Mouse (Mus musculus) E14TG2a.4 (cell line): ENCODE results near the gene Ptov1.
A peak's percentile ranks its signal among the peaks of the same experiment; 100 is the strongest.

Source experiments
- H3K27me3 ChIP-seq: 2 replicates; pipeline ENCODE4 v1.6.1; 2014; ENCODE audit warnings: low read length, control low read depth; ENCODE audit not compliant: insufficient read depth
- H3K36me3 ChIP-seq: 2 replicates; pipeline ENCODE4 v1.6.1; 2014; ENCODE audit warnings: low read length, control low read depth; ENCODE audit not compliant: insufficient read depth
- H3K4me1 ChIP-seq: replicated peaks from 2 replicates; pipeline ENCODE4 v1.6.1; 2014; ENCODE audit warnings: low read depth, low read length, control low read depth
- H3K4me3 ChIP-seq: replicated peaks from 2 replicates; pipeline ENCODE4 v1.5.1; 2014; ENCODE audit warnings: mild to moderate bottlenecking, low read length
- H3K9me3 ChIP-seq: 2 replicates; pipeline ENCODE4 v1.6.1; 2014; ENCODE audit warnings: low read length, control low read depth
- CTCF ChIP-seq: conservative IDR thresholded peaks from 2 replicates; pipeline ENCODE4 v1.5.1; 2014; ENCODE audit warnings: low read length
- NANOG ChIP-seq: IDR thresholded peaks from 2 replicates; pipeline ENCODE4 v1.6.1; 2014; ENCODE audit warnings: borderline replicate concordance, low read length, mixed read lengths
- POU5F1 ChIP-seq: IDR thresholded peaks from 2 replicates; pipeline ENCODE4 v1.6.1; 2014; ENCODE audit warnings: low read length, borderline replicate concordance

Gene Ptov1

DNA sequence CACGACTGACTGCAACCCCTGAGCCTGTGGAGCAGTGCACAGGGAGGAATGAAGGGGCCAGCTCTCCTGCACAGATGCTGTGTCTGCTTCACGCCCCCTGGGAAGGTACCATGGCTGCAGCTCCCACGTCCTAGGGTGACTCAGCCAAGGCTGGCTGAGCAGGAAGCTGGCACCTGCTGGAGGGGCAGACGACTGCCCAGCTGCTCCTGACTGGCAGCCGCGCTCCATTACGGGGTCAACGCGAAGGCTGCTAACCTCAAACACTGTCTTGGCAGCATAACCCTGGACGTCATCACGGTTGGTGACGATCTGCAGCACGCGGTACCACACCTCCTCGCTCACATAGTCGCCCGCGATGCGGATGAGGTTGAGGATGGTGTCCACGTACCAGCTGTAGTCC, 35.8 kb upstream of the Ptov1 start:
- no peak for TF ChIP-seq CTCF
- no peak for TF ChIP-seq POU5F1
- TF ChIP-seq NANOG = no peak
- no peaks in the 10 kb centered on the region for H3K9me3 ChIP-seq
- no peaks in the 10 kb centered on the region for H3K27me3 ChIP-seq
- peaks cover 98% of the 10 kb centered on the region for H3K36me3 ChIP-seq
- peaks cover 65% of the 10 kb centered on the region for H3K4me1 ChIP-seq
- no peak overlapping the region for H3K4me3 ChIP-seq

DNA sequence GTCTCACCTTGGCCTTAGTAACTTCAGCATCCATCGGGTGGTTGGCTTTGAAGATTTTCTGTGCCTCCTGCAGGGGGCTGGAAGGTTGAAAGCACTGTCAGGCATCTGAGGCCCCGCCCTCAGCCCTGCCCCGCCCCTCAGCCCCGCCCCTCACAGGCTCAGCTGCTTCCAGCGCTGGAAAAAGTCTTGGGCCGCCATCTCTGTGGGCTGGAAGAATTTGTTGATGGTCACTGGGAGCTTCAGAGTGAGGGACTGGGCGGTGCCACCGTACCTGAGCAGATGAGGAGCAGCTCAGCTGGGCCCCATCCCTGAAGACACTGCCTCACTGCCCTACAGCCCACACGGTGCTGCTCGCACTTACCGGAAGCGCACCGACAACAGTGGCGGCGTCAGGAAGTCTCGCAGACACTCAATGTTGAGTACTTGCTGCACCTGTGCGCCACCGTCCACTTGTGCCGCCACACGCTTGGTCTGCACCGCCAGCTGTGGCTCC, 31.7 kb upstream of the Ptov1 start:
- Histone ChIP-seq H3K27me3 (no peaks in the 10 kb centered on the region), H3K36me3 (peaks cover 81% of the 10 kb centered on the region), H3K4me1 (peaks cover 78% of the 10 kb centered on the region), H3K4me3 (peak overlapping the region; percentile 67), H3K9me3 (no peaks in the 10 kb centered on the region)
- no peak for TF ChIP-seq POU5F1
- no peak for TF ChIP-seq CTCF
- no peak for TF ChIP-seq NANOG

DNA sequence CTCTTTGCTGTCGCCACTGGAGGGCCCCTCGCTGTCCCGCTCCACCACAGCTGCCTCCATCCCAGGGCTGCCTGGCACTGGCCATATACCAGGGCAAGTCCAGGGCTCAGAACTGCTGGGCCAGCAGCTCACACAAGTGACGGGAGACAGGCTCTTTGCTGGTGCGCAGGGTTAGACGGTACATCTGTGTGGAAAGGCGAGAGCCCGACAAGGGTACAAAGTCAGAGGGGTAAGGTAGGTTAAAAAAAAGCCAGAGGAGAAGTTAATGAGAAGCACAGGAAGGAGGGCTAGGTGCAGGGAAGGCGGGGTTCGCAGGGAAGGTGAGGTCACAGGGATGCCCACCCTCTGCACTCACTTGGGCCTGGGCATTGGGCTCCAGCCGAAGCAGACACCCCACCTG, 31.0 kb upstream of the Ptov1 start:
- H3K27me3 ChIP-seq = no peaks in the 10 kb centered on the region
- H3K4me3 ChIP-seq = no peak overlapping the region
- H3K9me3 ChIP-seq = no peaks in the 10 kb centered on the region
- H3K36me3 ChIP-seq = peaks cover 75% of the 10 kb centered on the region
- TF ChIP-seq CTCF (no peak), NANOG (no peak), POU5F1 (no peak)
- peaks cover 78% of the 10 kb centered on the region for H3K4me1 ChIP-seq

DNA sequence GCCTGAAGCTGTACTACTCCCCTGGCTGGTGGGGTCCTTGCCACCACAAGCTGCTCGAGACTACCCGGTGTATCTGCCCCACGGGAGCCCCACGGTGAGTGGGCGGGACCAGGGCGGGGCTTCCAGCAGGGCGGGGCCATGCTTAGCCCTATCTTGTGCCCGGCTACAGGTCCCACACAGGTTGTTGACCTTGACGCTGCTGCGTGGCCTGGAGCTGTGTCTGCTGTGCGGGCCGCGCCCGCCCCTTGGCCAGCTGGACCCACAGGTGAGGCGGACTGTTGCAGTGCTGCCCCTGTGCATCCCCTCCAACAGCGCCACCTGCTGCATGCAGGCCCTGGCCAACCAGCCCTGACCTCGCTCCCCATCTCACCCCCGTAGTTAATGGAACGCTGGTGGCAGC, 29.0 kb upstream of the Ptov1 start:
- Histone ChIP-seq H3K9me3 (no peaks in the 10 kb centered on the region), H3K4me1 (peaks cover 77% of the 10 kb centered on the region), H3K27me3 (no peaks in the 10 kb centered on the region), H3K36me3 (peaks cover 55% of the 10 kb centered on the region), H3K4me3 (peak overlapping the region; percentile 63)
- no peak for TF ChIP-seq CTCF
- no peak for TF ChIP-seq POU5F1
- no peak for TF ChIP-seq NANOG

DNA sequence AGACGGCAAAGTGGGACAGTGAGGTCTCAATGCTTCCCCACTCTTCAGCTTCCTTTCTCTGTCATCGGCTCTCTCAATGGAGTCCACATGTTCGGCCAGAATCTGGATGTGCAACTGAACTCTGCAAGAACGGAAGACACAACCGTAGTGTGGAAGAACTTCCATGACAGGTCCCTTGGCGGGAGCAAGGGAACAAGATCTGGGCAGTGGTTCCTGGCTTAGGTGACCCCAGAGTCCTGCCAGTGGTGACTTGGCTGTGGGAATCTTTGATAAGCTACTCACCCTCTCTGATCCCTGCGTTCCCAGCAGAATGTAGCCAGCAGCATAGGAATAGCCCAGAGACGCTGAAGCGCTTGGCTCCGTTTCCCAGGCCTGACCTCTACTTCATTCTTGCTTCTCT, 26.9 kb upstream of the Ptov1 start:
- peaks cover 62% of the 10 kb centered on the region for H3K4me1 ChIP-seq
- H3K27me3 ChIP-seq = no peaks in the 10 kb centered on the region
- H3K4me3 ChIP-seq = peak overlapping the region; percentile 85
- H3K9me3 ChIP-seq = no peaks in the 10 kb centered on the region
- H3K36me3 ChIP-seq = peaks cover 34% of the 10 kb centered on the region
- TF ChIP-seq CTCF (no peak), POU5F1 (no peak), NANOG (no peak)

DNA sequence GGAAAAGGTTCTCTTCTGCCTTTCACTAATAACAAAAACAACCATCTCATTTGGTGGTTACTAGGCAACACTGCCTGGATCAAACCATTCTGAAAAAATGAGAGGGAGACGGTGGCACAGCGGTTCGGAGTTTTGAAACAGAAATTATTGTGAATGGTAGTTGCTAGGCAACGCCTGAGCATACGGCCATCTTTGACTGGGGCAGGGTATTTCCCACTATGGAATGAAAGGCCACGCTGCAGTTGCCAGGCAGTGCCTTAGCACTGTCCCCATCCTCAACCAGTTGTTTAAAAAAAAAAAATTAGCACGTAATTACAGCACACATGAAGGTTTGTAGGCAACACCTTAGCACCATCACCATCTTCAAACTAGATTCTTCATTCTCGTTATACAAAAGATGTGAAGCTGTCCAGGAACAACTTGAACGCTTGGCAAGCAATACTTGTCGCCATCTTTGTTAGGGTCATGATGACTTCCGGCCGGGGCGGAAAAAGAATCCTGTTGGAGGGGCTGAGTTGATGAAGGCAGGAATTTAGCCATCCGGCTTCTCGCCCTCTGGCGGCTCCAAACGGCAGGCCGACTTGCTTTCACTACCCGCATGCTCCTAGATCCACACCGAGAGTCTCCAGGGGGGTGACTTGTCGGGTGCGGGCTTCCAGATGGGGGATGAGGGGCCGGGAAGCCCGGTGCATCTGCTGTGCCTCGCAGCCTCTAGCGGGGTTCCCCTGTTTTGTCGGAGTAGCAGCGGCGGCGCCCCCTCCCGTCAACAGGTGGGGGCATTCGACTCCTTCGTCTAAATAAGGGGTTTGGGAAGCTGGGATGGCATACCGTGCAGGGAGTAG, 26.2 kb upstream of the Ptov1 start, which contains the start of gene Fuz:
TSS of gene Fuz (plus strand) at position 487 of the 842 bp plus-strand sequence.
- Histone ChIP-seq H3K36me3 (peaks cover 33% of the 10 kb centered on the region), H3K4me1 (peaks cover 63% of the 10 kb centered on the region), H3K9me3 (no peaks in the 10 kb centered on the region), H3K27me3 (no peaks in the 10 kb centered on the region), H3K4me3 (peak within 1 kb of the TSS; percentile 85)
- TF ChIP-seq POU5F1 (no peak), CTCF (peak; percentile 44), NANOG (no peak)

DNA sequence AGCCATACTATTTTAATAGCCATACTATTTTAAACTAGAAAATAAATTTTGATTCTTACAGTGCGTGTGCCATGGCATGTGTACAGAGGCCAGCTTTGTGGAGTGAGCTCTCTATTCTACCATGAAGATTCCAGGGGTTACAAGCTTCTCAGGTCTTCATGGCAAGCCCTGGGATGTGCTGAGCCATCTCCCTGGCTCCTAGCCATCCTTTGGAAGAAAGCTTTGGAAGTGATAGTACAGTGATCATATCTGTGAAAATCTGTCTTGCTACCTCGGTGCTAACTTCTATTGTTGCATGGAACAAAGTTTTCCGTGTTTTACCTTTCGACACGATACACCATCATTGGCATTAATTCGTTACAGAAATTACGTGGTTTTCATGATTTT, 25.6 kb upstream of the Ptov1 start:
- Histone ChIP-seq H3K4me1 (peaks cover 63% of the 10 kb centered on the region), H3K27me3 (no peaks in the 10 kb centered on the region), H3K9me3 (no peaks in the 10 kb centered on the region), H3K36me3 (peaks cover 33% of the 10 kb centered on the region), H3K4me3 (peak overlapping the region; percentile 85; the same call in 1 of the 2 replicates)
- TF ChIP-seq CTCF (no peak), NANOG (no peak), POU5F1 (no peak)

DNA sequence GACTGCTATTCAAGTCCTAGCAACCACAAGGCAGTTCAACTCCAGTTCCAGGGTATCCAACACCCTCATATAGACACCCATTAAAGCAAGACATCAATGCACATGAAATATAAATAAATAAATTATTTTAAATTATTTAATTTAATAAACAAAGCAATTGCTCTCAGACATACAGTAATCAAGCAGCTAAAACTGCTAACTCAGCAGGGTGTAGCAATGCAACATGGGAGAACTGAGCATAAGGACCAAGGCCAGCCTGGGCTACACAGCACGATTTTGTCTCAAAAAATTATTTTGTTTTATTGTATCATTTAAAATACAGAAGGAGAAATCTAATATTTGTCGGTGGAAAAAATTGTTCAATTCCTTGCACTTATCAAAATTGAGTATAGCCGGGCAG, 24.6 kb upstream of the Ptov1 start:
- peaks cover 31% of the 10 kb centered on the region for H3K36me3 ChIP-seq
- H3K27me3 ChIP-seq = no peaks in the 10 kb centered on the region
- no peaks in the 10 kb centered on the region for H3K9me3 ChIP-seq
- TF ChIP-seq NANOG = no peak
- no peak for TF ChIP-seq CTCF
- no peak for TF ChIP-seq POU5F1
- no peak overlapping the region for H3K4me3 ChIP-seq
- H3K4me1 ChIP-seq = peaks cover 61% of the 10 kb centered on the region

DNA sequence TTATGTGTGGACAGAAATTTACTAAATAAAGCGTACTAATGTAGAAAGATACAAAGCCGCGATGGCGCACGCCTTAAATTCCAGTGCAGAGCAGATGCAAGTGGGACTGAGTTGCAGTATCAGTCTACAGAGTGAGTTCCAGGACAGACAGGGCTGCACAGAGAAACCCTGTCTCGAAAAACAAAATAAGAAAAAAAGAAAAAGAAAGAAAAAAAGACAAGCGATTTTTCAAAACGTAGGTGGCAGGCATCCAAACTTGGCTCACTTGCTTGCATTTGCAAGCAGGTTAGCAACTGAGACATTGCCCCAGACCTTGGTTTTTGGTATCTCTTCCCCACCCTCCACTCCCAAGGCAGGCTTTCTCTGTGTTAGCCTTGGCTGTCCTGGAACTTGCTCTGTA, 23.6 kb upstream of the Ptov1 start:
- Histone ChIP-seq H3K4me1 (peaks cover 61% of the 10 kb centered on the region), H3K9me3 (no peaks in the 10 kb centered on the region), H3K36me3 (peaks cover 37% of the 10 kb centered on the region), H3K27me3 (no peaks in the 10 kb centered on the region), H3K4me3 (no peak overlapping the region)
- TF ChIP-seq CTCF = no peak
- no peak for TF ChIP-seq NANOG
- no peak for TF ChIP-seq POU5F1
